In genomic region chr12:73324742-73325141, GRCm38 (mm10) we compare ENCODE assay signal across 9 mouse cellular contexts. TPM values are rescaled to one million over a fixed set of nuclear protein-coding genes. Genes with fewer than 3 reads are reported as not detected.
A peak's percentile ranks its signal among the peaks of the same experiment; 100 is the strongest.
DNase-seq lines count a peak whose midpoint lies in the region; ATAC-seq and TF ChIP-seq lines count a peak whose summit lies in the region.
"Had no signal": no experiment of that assay in that cellular context is flagged by ENCODE, and none has a peak within 500 bp of the region (broad histone marks: within the 10 kb centered on the region; RNA-seq: fewer than 3 reads in every experiment).

No protein-coding gene starts in this region.

- no peak for TF ChIP-seq POLR2A in testis, adult 2 months (IDR thresholded peaks at IDR 0.05; ENCODE audit: control insufficient read depth, low read depth, low read length)

- H3K9ac ChIP-seq in stomach, postnatal 0 days (ENCODE audit: low read length) = no peak overlapping the region
- H3K9ac ChIP-seq in forebrain, embryonic 13.5 days = no peak overlapping the region

- no peak for ATAC-seq in stomach, postnatal 0 days (ENCODE audit: low FRiP score, low TSS enrichment)
- no peak for ATAC-seq in forebrain, embryonic 13.5 days

- no peak overlapping the region for H3K4me3 ChIP-seq in testis, adult 2 months (ENCODE audit: control insufficient read depth, low read depth, low read length)
- no peak overlapping the region for H3K4me3 ChIP-seq in stomach, postnatal 0 days (ENCODE audit: low read depth, low read length)
- no peak overlapping the region for H3K4me3 ChIP-seq in forebrain, embryonic 13.5 days

- no peak overlapping the region for H3K27ac ChIP-seq in testis, adult 2 months (ENCODE audit: control insufficient read depth, insufficient read depth, low read depth, low read length)
- no peak overlapping the region for H3K27ac ChIP-seq in stomach, postnatal 0 days (replicated peaks)
- no peak overlapping the region for H3K27ac ChIP-seq in forebrain, embryonic 13.5 days

- no peaks in the 10 kb centered on the region for H3K27me3 ChIP-seq in testis, adult 2 months (ENCODE audit: control insufficient read depth, insufficient read depth, low read length)
- H3K27me3 ChIP-seq in stomach, postnatal 0 days (ENCODE audit: control insufficient read depth, insufficient read depth, low read length) = no peaks in the 10 kb centered on the region
- no peaks in the 10 kb centered on the region for H3K27me3 ChIP-seq in forebrain, embryonic 13.5 days

- TF ChIP-seq EP300 in stomach, postnatal 0 days (optimal IDR thresholded peaks at IDR 0.05) = no peak

- WGBS in stomach, postnatal 0 days = 77% methylated on average over 1 of the region's 1 CpGs
- WGBS in forebrain, embryonic 13.5 days = 94% methylated on average over 1 of the region's 1 CpGs

- H3K36me3 ChIP-seq in testis, adult 2 months (ENCODE audit: control insufficient read depth, insufficient read depth, low read length) = no peaks in the 10 kb centered on the region
- no peaks in the 10 kb centered on the region for H3K36me3 ChIP-seq in stomach, postnatal 0 days (ENCODE audit: control insufficient read depth, insufficient read depth, low read length)
- H3K36me3 ChIP-seq in forebrain, embryonic 13.5 days (ENCODE audit: poor library complexity, severe bottlenecking) = no peaks in the 10 kb centered on the region

- DNase-seq in cerebellum, postnatal 10 days = peak; percentile 41 to 45
- no peak for DNase-seq in cerebellum, adult 9-10 months
- DNase-seq in testis, postnatal 14 days (ENCODE audit: low spot score) = no peak
- DNase-seq in heart, postnatal 10 days = peak; percentile 67 to 71
- no peak for DNase-seq in stomach, postnatal 0 days (ENCODE audit: low spot score)
- no peak for DNase-seq in testis, postnatal 10 days (ENCODE audit: low spot score)

- H3K4me2 ChIP-seq in stomach, postnatal 0 days (replicated peaks; ENCODE audit: low read depth) = no peak overlapping the region
- H3K4me2 ChIP-seq in forebrain, embryonic 13.5 days = no peak overlapping the region

- intact Hi-C loops in heart, postnatal 10 days (cut with DNase I) = loop anchor here (2.0 to 5.0 kb wide), 6 partner anchors 37 to 304 kb away; partner anchors contain the start of genes Six4, Slc38a6 and Trmt5

- no peaks in the 10 kb centered on the region for H3K4me1 ChIP-seq in testis, adult 2 months (ENCODE audit: control insufficient read depth, insufficient read depth, low read length)
- H3K4me1 ChIP-seq in stomach, postnatal 0 days (replicated peaks; ENCODE audit: control insufficient read depth, insufficient read depth) = no peaks in the 10 kb centered on the region
- no peaks in the 10 kb centered on the region for H3K4me1 ChIP-seq in forebrain, embryonic 13.5 days

- peak; percentile 25; the same call in 1 of the 2 replicates for TF ChIP-seq CTCF in testis, adult 2 months (IDR thresholded peaks at IDR 0.05; ENCODE audit: control insufficient read depth, insufficient read depth, insufficient replicate concordance, low read depth, low read length)
- TF ChIP-seq CTCF in stomach, postnatal 0 days (IDR thresholded peaks at IDR 0.05; ENCODE audit: low read depth) = peak; percentile 70

- H3K9me3 ChIP-seq in stomach, postnatal 0 days (ENCODE audit: control insufficient read depth, low read length) = no peaks in the 10 kb centered on the region
- no peaks in the 10 kb centered on the region for H3K9me3 ChIP-seq in forebrain, embryonic 13.5 days (replicated peaks)
- H3K9me3 ChIP-seq: G1E had no signal

RNA-seq across cellular contexts. Expression of gene Slc38a6, which starts 38.2 kb away (rescaled TPM):
- polyA plus RNA-seq in testis, adult 2 months (2012; rRNA removed) = 19.5 and 25.3 TPM in 2 replicates
- 1 to 10 TPM; 6.0 to 6.8 TPM for total RNA-seq in heart, postnatal 10 days (2021)
- polyA plus RNA-seq in stomach, postnatal 0 days (2015; fragmentation: Nextera tagmentation; extraction: Ambion mirVana) = 2.8 and 3.1 TPM in 2 replicates
- 7.4 and 7.6 TPM in 2 replicates for polyA plus RNA-seq in forebrain, embryonic 13.5 days (2015; fragmentation: Nextera tagmentation; extraction: Ambion mirVana)

RNA-seq across cellular contexts. Expression of gene Trmt5, which starts 38.2 kb away (rescaled TPM):
- 6.6 and 10.6 TPM in 2 replicates for polyA plus RNA-seq in testis, adult 2 months (2012; rRNA removed)
- 10 to 100 TPM; 43.0 to 44.7 TPM for total RNA-seq in heart, postnatal 10 days (2021)
- polyA plus RNA-seq in stomach, postnatal 0 days (2015; fragmentation: Nextera tagmentation; extraction: Ambion mirVana) = 7.3 and 7.5 TPM in 2 replicates
- 15.8 TPM in 2 replicates for polyA plus RNA-seq in forebrain, embryonic 13.5 days (2015; fragmentation: Nextera tagmentation; extraction: Ambion mirVana)

Comparison
In these comparisons a context has a peak if more than half of its experiments do, and no peak if none do; other contexts are left out.
1. DNase-seq: peak in cerebellum, postnatal 10 days (2 of 2) and heart, postnatal 10 days (2 of 2); none in cerebellum, adult 9-10 months (single experiment), testis, postnatal 14 days (single experiment), stomach, postnatal 0 days (single experiment) and testis, postnatal 10 days (single experiment).